Mouse (Mus musculus) forebrain, embryonic 16.5 days (tissue): ENCODE measurements around the gene Grik5. TPM values are rescaled to one million over a fixed set of nuclear protein-coding genes. Genes with fewer than 3 reads are reported as not detected.
A peak's percentile ranks its signal among the peaks of the same experiment; 100 is the strongest.

ENCODE experiments used
- ATAC-seq: fragments of 200-750 bp; cut with Nextera tagmentation; 2 replicates; pipeline ENCODE4 v1.8.0; 2017; ENCODE audit warnings: mild to moderate bottlenecking, moderate library complexity
- H3K27ac ChIP-seq: fragments of 300-500 bp; sonication (generic); 2 replicates; pipeline ENCODE4 v1.5.1; 2014; ENCODE audit warnings: low read length, control low read depth
- H3K27me3 ChIP-seq: fragments of 300-500 bp; sonication (generic); replicated peaks from 2 replicates; pipeline ENCODE4 v1.6.1; 2014; ENCODE audit warnings: low read length; ENCODE audit not compliant: control insufficient read depth, insufficient read depth
- H3K36me3 ChIP-seq: fragments of 300-500 bp; sonication (generic); 2 replicates; pipeline ENCODE4 v1.6.1; 2014; ENCODE audit not compliant: control insufficient read depth, insufficient read depth
- H3K4me1 ChIP-seq: fragments of 300-500 bp; sonication (generic); replicated peaks from 2 replicates; pipeline ENCODE4 v1.6.1; 2014; ENCODE audit warnings: low read length; ENCODE audit not compliant: control insufficient read depth, insufficient read depth
- H3K4me2 ChIP-seq: fragments of 300-500 bp; sonication (generic); 2 replicates; pipeline ENCODE4 v1.6.1; 2014; ENCODE audit warnings: mild to moderate bottlenecking, low read length, control low read depth
- H3K4me3 ChIP-seq: fragments of 300-500 bp; sonication (generic); replicated peaks from 2 replicates; pipeline ENCODE4 v1.5.1; 2014; ENCODE audit warnings: mild to moderate bottlenecking, low read length, control low read depth
- H3K9ac ChIP-seq: fragments of 300-500 bp; sonication (generic); replicated peaks from 2 replicates; pipeline ENCODE4 v1.6.1; 2014; ENCODE audit warnings: low read depth, low read length, control low read depth
- H3K9me3 ChIP-seq: fragments of 300-500 bp; sonication (generic); 2 replicates; pipeline ENCODE4 v1.6.1; 2016; ENCODE audit warnings: low read length; ENCODE audit not compliant: control insufficient read depth
- WGBS: fragments of 180-500 bp; shearing (Covaris S2); extraction: QIAGEN DNeasy Blood & Tissue Kit; methylation state at CpG from one replicate; pipeline ENCODE4 v1.1.7; 2014; 5-methylcytosine and 5-hydroxymethylcytosine counted together
- polyA plus RNA-seq: library from polyadenylated mRNA; unstranded; fragments of >200 nt; fragmentation: Nextera tagmentation; extraction: Ambion mirVana; gene quantifications from 2 replicates; pipeline ENCODE4 v1.2.1, GENCODE M21; 2015

Grik5 gene
- polyA plus RNA-seq, 1 experiment from 2014 or later, result 16.9 TPM

- ATAC-seq, result no peak
These were observed 45.7 kb downstream of the Grik5 start for GRCm38 (mm10) chr7:25026452-25026851.

GRCm38 (mm10) chr7:25025855-25026439 is 46.2 kb downstream of the Grik5 start:
- ATAC-seq, result no peak
- Histone ChIP-seq H3K9ac (no peak overlapping the region), H3K4me2 (no peak overlapping the region), H3K27me3 (no peaks in the 10 kb centered on the region), H3K36me3 (peaks cover 25% of the 10 kb centered on the region), H3K9me3 (no peaks in the 10 kb centered on the region), H3K4me3 (no peak overlapping the region), H3K4me1 (no peaks in the 10 kb centered on the region), H3K27ac (no peak overlapping the region)
- 55% methylated on average over 10 of the region's 10 CpGs for WGBS

More at GRCm38 (mm10) chr7:25026452-25026851, 45.7 kb downstream of the Grik5 start:
- Histone ChIP-seq H3K9ac (no peak overlapping the region), H3K4me1 (no peaks in the 10 kb centered on the region), H3K4me2 (no peak overlapping the region), H3K9me3 (no peaks in the 10 kb centered on the region), H3K27ac (no peak overlapping the region), H3K4me3 (no peak overlapping the region), H3K36me3 (peaks cover 20% of the 10 kb centered on the region), H3K27me3 (no peaks in the 10 kb centered on the region)
- WGBS, result 59% methylated on average over 7 of the region's 7 CpGs

- Histone ChIP-seq H3K4me2 (no peak overlapping the region), H3K27me3 (no peaks in the 10 kb centered on the region), H3K9ac (no peak overlapping the region), H3K9me3 (no peaks in the 10 kb centered on the region), H3K36me3 (peaks cover 21% of the 10 kb centered on the region), H3K4me1 (peaks cover 43% of the 10 kb centered on the region), H3K27ac (no peak overlapping the region), H3K4me3 (no peak overlapping the region)
- no peak for ATAC-seq
- WGBS, result 78% methylated on average over 7 of the region's 7 CpGs
These were observed 60.6 kb downstream of the Grik5 start for GRCm38 (mm10) chr7:25011592-25011991.

- WGBS, result 2% methylated on average over 90 of the region's 97 CpGs
- H3K36me3 ChIP-seq, result peaks cover 17% of the 10 kb centered on the region
- peaks cover 52% of the 10 kb centered on the region for H3K4me1 ChIP-seq
- H3K4me2 ChIP-seq, result peak overlapping the region; percentile 61
- H3K27ac ChIP-seq, result peak overlapping the region; percentile 96
- no peaks in the 10 kb centered on the region for H3K9me3 ChIP-seq
- ATAC-seq, result no peak
- no peaks in the 10 kb centered on the region for H3K27me3 ChIP-seq
- H3K4me3 ChIP-seq, result peak overlapping the region; percentile 39
- peak overlapping the region; percentile 51 for H3K9ac ChIP-seq
These were observed 61.8 kb downstream of the Grik5 start for GRCm38 (mm10) chr7:25010090-25010913.

- Histone ChIP-seq H3K4me1 (peaks cover 55% of the 10 kb centered on the region), H3K4me2 (peak overlapping the region; percentile 61), H3K9me3 (no peaks in the 10 kb centered on the region), H3K9ac (peak overlapping the region; percentile 71), H3K4me3 (peak overlapping the region; percentile 36), H3K27me3 (no peaks in the 10 kb centered on the region), H3K27ac (peak overlapping the region; percentile 96), H3K36me3 (peaks cover 8% of the 10 kb centered on the region)
- 6% methylated on average over 20 of the region's 20 CpGs for WGBS
- ATAC-seq, result peak; percentile 18
These were observed 62.9 kb downstream of the Grik5 start for GRCm38 (mm10) chr7:25009099-25009700.

GRCm38 (mm10) chr7:25008635-25009034 is 63.5 kb downstream of the Grik5 start:
- 3% methylated on average over 16 of the region's 17 CpGs for WGBS
- Histone ChIP-seq H3K27ac (peak overlapping the region; percentile 96), H3K4me3 (peak overlapping the region; percentile 36), H3K27me3 (no peaks in the 10 kb centered on the region), H3K4me2 (peak overlapping the region; percentile 61), H3K36me3 (peaks cover 5% of the 10 kb centered on the region; the same call in 1 of the 2 replicates), H3K9me3 (no peaks in the 10 kb centered on the region), H3K4me1 (peaks cover 60% of the 10 kb centered on the region), H3K9ac (peak overlapping the region; percentile 71)
- ATAC-seq, result no peak

GRCm38 (mm10) chr7:25007609-25008374 is 64.4 kb downstream of the Grik5 start:
- peak; percentile 29 for ATAC-seq
- peaks cover 68% of the 10 kb centered on the region for H3K4me1 ChIP-seq
- peak overlapping the region; percentile 96 for H3K27ac ChIP-seq
- no peaks in the 10 kb centered on the region for H3K9me3 ChIP-seq
- peak overlapping the region; percentile 36 for H3K4me3 ChIP-seq
- H3K27me3 ChIP-seq, result no peaks in the 10 kb centered on the region
- peak overlapping the region; percentile 71 for H3K9ac ChIP-seq
- H3K36me3 ChIP-seq, result peaks cover 2% of the 10 kb centered on the region; the same call in 1 of the 2 replicates
- peak overlapping the region; percentile 61 for H3K4me2 ChIP-seq
- 10% methylated on average over 7 of the region's 8 CpGs for WGBS

- whole genome bisulfite sequencing, result 79% methylated on average over 12 of the region's 12 CpGs
- Histone ChIP-seq H3K9ac (no peak overlapping the region), H3K9me3 (no peaks in the 10 kb centered on the region), H3K27ac (peak overlapping the region; percentile 96), H3K4me1 (peaks cover 68% of the 10 kb centered on the region), H3K4me2 (peak overlapping the region; percentile 61; the same call in 1 of the 2 replicates), H3K36me3 (no peaks in the 10 kb centered on the region), H3K4me3 (no peak overlapping the region), H3K27me3 (no peaks in the 10 kb centered on the region)
- no peak for ATAC-seq
These were observed 65.4 kb downstream of the Grik5 start for GRCm38 (mm10) chr7:25006586-25007364.
